Mouse (Mus musculus) neural tube, embryonic 14.5 days (tissue): ENCODE measurements around the gene Lrrc74a. TPM values are rescaled to one million over a fixed set of nuclear protein-coding genes. Genes with fewer than 3 reads are reported as not detected.

Experiments
- ATAC-seq: fragments of 200-750 bp; cut with Nextera tagmentation; 2 replicates; pipeline ENCODE4 v1.8.0; 2017; ENCODE audit warnings: low read depth, mild to moderate bottlenecking, moderate TSS enrichment, moderate library complexity
- H3K27ac ChIP-seq: fragments of 300-500 bp; sonication (generic); 2 replicates; pipeline ENCODE4 v1.5.1; 2014; ENCODE audit warnings: low read depth, mild to moderate bottlenecking, control low read depth, low read length, moderate library complexity, mixed read lengths
- H3K27me3 ChIP-seq: fragments of 300-500 bp; sonication (generic); 2 replicates; pipeline ENCODE4 v1.6.1; 2014; ENCODE audit warnings: low read length; ENCODE audit not compliant: control insufficient read depth, insufficient read depth
- H3K36me3 ChIP-seq: fragments of 300-500 bp; sonication (generic); 2 replicates; pipeline ENCODE4 v1.6.1; 2014; ENCODE audit warnings: low read length, mixed read lengths; ENCODE audit not compliant: control insufficient read depth, insufficient read depth
- H3K4me1 ChIP-seq: fragments of 300-500 bp; sonication (generic); 2 replicates; pipeline ENCODE4 v1.6.1; 2014; ENCODE audit warnings: low read length; ENCODE audit not compliant: control insufficient read depth, insufficient read depth
- H3K4me2 ChIP-seq: fragments of 300-500 bp; sonication (generic); 2 replicates; pipeline ENCODE4 v1.6.1; 2014; ENCODE audit warnings: mild to moderate bottlenecking, low read depth, low read length, control low read depth
- H3K4me3 ChIP-seq: fragments of 300-500 bp; sonication (generic); 2 replicates; pipeline ENCODE4 v1.5.1; 2014; ENCODE audit warnings: low read depth, low read length, control low read depth, mixed read lengths
- H3K9ac ChIP-seq: fragments of 300-500 bp; sonication (generic); replicated peaks from 2 replicates; pipeline ENCODE4 v1.6.1; 2014; ENCODE audit warnings: low read depth, mild to moderate bottlenecking, control low read depth, low read length, mixed read lengths
- H3K9me3 ChIP-seq: fragments of 300-500 bp; sonication (generic); 2 replicates; pipeline ENCODE4 v1.6.1; 2016; ENCODE audit warnings: low read length; ENCODE audit not compliant: control insufficient read depth
- WGBS: fragments of 180-500 bp; shearing (Covaris S2); extraction: QIAGEN DNeasy Blood & Tissue Kit; methylation state at CpG from one replicate; pipeline ENCODE4 v1.1.7; 2014; 5-methylcytosine and 5-hydroxymethylcytosine counted together
- polyA plus RNA-seq: library from polyadenylated mRNA; unstranded; fragments of >200 nt; fragmentation: Nextera tagmentation; extraction: Ambion mirVana; gene quantifications from 2 replicates; pipeline ENCODE4 v1.2.1, GENCODE M21; 2014

Gene Lrrc74a
- polyA plus RNA-seq, 1 experiment from 2014 or later, result not detected

- H3K9ac ChIP-seq, result no peak overlapping the region
- no peaks in the 10 kb centered on the region for H3K4me1 ChIP-seq
- no peak overlapping the region for H3K4me2 ChIP-seq
- H3K27ac ChIP-seq, result no peak overlapping the region
- peaks cover 39% of the 10 kb centered on the region for H3K36me3 ChIP-seq
- H3K9me3 ChIP-seq, result no peaks in the 10 kb centered on the region
- ATAC-seq, result no peak
- no peaks in the 10 kb centered on the region for H3K27me3 ChIP-seq
- no peak overlapping the region for H3K4me3 ChIP-seq
These were observed 40.8 kb upstream of the Lrrc74a start for GRCm38 (mm10) chr12:86693389-86693788.

- Histone ChIP-seq H3K36me3 (peaks cover 31% of the 10 kb centered on the region), H3K9ac (no peak overlapping the region), H3K9me3 (no peaks in the 10 kb centered on the region), H3K27me3 (no peaks in the 10 kb centered on the region), H3K4me3 (no peak overlapping the region), H3K4me1 (no peaks in the 10 kb centered on the region), H3K4me2 (no peak overlapping the region), H3K27ac (no peak overlapping the region)
- WGBS, result 95% methylated on average over 1 of the region's 1 CpGs
- ATAC-seq, result no peak
These were observed 39.7 kb upstream of the Lrrc74a start for GRCm38 (mm10) chr12:86694441-86694840.

DNA sequence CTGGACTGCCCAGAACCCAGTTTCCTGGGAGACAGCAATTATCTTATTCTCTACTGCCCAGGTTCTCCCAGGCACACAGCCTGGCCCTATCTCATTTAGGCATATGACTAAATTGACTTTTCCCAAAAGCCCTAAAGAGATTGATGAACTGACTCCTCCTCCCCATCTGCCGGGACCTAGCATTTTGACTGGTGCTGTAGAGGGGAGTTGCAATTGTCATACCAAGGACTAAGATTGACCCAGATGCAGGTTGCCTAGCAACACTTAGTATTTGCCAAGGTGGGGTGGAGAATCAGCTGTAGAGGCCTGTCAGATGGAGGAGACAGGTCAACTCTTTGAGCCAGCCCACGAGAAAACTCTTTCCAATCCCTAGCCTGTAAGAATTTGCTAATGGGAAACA lies 36.2 kb upstream of the Lrrc74a start:
- 39% methylated on average over 2 of the region's 2 CpGs for WGBS
- H3K27ac ChIP-seq, result no peak overlapping the region
- H3K4me1 ChIP-seq, result peaks cover 5% of the 10 kb centered on the region; the same call in 1 of the 2 replicates
- H3K36me3 ChIP-seq, result peaks cover 10% of the 10 kb centered on the region; the same call in 1 of the 2 replicates
- H3K4me3 ChIP-seq, result no peak overlapping the region
- H3K9ac ChIP-seq, result no peak overlapping the region
- H3K4me2 ChIP-seq, result no peak overlapping the region
- ATAC-seq, result no peak
- no peaks in the 10 kb centered on the region for H3K9me3 ChIP-seq
- no peaks in the 10 kb centered on the region for H3K27me3 ChIP-seq

DNA sequence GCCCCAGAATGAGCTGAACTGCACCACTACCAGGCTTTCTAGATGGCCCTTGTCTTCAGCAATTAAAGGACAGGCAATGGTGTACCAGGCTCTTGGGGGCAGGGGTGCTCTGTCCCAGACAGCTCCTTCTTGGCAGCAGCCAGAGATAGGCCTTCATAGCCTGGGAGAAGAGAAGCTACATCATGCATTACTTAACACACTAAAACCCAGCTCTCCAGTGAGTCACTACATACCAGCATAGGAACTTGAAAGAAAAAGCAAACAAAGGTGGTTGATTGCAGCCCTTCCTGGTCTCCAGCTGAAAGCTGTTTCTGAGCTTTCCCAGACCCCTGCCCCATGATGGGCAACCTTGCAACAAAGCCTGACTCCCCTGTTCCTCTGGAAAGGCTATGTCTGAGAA lies 35.6 kb upstream of the Lrrc74a start:
- Histone ChIP-seq H3K4me2 (no peak overlapping the region), H3K9me3 (no peaks in the 10 kb centered on the region), H3K9ac (no peak overlapping the region), H3K27me3 (no peaks in the 10 kb centered on the region), H3K36me3 (peaks cover 10% of the 10 kb centered on the region; the same call in 1 of the 2 replicates), H3K4me3 (no peak overlapping the region), H3K27ac (peak overlapping the region; percentile 10; the same call in 1 of the 2 replicates), H3K4me1 (peaks cover 5% of the 10 kb centered on the region; the same call in 1 of the 2 replicates)
- ATAC-seq, result no peak

DNA sequence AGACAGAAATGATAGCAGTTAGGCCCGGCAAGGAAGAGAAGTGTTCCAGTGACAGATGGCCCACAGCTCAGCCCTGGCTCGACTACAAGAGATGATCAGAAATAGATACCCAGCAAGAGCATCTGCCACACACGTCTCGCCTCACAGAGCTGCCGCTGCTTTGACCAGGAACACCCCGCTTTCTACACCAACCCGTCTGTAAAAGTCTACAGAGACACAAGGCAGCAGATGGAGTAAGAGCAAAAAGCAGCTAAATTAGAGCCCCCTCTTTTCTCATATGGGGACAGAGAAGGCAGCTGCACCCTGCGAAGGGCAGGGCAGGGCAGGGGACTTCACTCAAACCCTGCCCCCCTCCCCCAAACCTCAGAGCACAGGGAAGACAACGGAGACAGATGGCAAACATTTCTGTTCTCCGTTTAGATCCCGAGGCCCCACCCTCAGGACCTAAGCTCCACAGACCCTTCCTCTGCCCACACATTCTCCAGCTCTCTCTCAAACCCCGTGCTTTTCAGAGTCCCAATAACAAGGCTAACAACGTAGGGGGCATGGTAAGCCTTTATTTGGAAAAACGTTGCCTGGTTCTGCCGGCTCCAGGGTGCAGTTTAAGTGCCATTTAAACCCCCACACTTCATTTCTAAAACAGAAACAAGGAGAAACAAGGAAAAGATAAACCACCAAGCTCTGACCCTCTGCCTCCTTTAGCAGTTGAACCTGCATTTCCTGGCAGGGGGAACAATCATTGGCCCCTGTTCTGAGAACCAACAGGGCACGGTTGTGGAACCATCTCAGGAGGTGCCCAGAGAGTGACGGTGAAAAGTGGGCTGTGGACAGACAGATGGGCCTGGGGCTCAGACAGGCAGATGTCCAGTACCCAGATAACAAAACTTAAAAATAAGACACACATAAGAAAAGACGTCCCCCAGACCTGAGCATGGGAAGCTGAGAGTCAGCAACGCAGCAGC lies 33.9 kb upstream of the Lrrc74a start:
- H3K4me2 ChIP-seq, result 0 out of 2 replicates have a peak overlapping the region, but pooled peaks have one; percentile 14
- H3K27me3 ChIP-seq, result no peaks in the 10 kb centered on the region

DNA sequence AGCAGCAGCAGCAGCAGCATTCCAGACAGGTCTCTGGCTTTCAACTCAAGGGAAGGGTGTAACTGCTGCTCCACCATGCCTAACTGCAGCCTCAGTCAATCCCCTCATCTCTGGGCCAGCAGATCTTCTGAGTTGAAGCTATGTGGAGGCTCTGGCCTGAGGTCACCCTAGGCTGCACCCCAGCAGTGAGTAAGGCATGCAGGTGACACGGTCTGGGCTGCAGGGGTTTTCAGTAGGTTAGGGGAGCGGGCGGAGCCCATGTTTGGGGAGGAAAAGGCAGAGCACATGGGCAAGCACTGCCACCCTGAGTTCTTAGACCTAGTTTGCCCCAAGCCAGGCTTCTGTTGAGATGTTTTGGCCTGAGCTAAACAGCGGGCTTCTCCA lies 33.2 kb upstream of the Lrrc74a start:
- no peak overlapping the region for H3K9ac ChIP-seq
- H3K27me3 ChIP-seq, result no peaks in the 10 kb centered on the region
- no peak overlapping the region for H3K4me2 ChIP-seq
- no peaks in the 10 kb centered on the region for H3K9me3 ChIP-seq
- peak overlapping the region; percentile 70 for H3K27ac ChIP-seq
- H3K4me1 ChIP-seq, result peaks cover 5% of the 10 kb centered on the region; the same call in 1 of the 2 replicates
- 72% methylated on average over 4 of the region's 4 CpGs for WGBS
- no peak for ATAC-seq
- H3K4me3 ChIP-seq, result no peak overlapping the region
- no peaks in the 10 kb centered on the region for H3K36me3 ChIP-seq

More for the DNA sequence above, 33.9 kb upstream of the Lrrc74a start:
- ATAC-seq, result peak; percentile 62
- no peaks in the 10 kb centered on the region for H3K9me3 ChIP-seq
- H3K4me3 ChIP-seq, result no peak overlapping the region
- H3K36me3 ChIP-seq, result no peaks in the 10 kb centered on the region
- 23% methylated on average over 19 of the region's 19 CpGs for WGBS
- peaks cover 5% of the 10 kb centered on the region; the same call in 1 of the 2 replicates for H3K4me1 ChIP-seq
- H3K9ac ChIP-seq, result peak overlapping the region; percentile 21; the same call in 1 of the 2 replicates
- peak overlapping the region; percentile 70 for H3K27ac ChIP-seq

DNA sequence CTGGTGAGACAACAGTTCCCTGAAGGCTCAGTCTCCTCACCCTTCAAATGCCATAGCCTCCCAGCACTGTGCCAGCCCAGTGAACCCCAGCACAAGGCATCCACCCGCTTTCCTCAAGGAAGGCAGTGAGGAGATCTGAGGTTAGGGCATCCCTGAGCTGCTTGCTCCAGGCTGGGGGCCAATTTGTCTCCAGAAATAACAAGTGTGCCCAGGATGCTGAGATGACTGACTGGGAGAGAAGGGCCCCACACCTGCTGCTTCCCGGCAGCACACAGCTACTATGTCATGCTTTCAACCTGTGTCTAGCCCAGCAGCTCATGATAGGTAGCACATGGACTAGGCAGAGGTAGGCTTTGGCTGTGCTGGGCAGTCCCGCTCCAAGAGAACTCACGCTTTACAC lies 32.7 kb upstream of the Lrrc74a start:
- Histone ChIP-seq H3K27ac (no peak overlapping the region; the same call in 1 of the 2 replicates), H3K9me3 (no peaks in the 10 kb centered on the region), H3K9ac (no peak overlapping the region), H3K4me1 (peaks cover 5% of the 10 kb centered on the region; the same call in 1 of the 2 replicates), H3K4me3 (no peak overlapping the region), H3K27me3 (no peaks in the 10 kb centered on the region), H3K36me3 (no peaks in the 10 kb centered on the region), H3K4me2 (no peak overlapping the region)
- WGBS, result 88% methylated on average over 4 of the region's 4 CpGs
- ATAC-seq, result no peak

GRCm38 (mm10) chr12:86702690-86703089 lies 31.5 kb upstream of the Lrrc74a start:
- Histone ChIP-seq H3K9me3 (no peaks in the 10 kb centered on the region), H3K4me3 (no peak overlapping the region), H3K27ac (no peak overlapping the region), H3K4me1 (peaks cover 5% of the 10 kb centered on the region; the same call in 1 of the 2 replicates), H3K4me2 (no peak overlapping the region), H3K36me3 (no peaks in the 10 kb centered on the region), H3K27me3 (no peaks in the 10 kb centered on the region), H3K9ac (no peak overlapping the region)
- 84% methylated on average over 3 of the region's 3 CpGs for WGBS
- ATAC-seq, result no peak

DNA sequence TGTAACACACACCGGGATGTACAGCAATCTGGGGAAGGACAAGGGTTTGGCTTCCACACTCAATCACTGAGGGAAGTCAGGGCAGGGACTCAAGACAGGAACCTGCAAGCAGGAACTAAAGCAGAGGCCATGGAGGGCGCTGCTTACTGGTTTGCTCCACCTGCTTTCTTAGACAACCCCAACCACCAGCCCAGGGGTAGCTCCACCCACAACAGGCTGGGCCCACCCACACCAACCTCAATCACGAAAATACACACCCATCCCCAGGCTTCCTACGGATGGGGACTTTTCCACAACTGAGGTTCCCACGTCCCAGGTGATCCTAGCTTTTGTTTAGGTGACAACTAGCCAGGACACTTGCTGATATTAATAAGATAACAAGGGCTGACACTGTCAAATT lies 28.3 kb upstream of the Lrrc74a start:
- WGBS, result 79% methylated on average over 5 of the region's 5 CpGs
- Histone ChIP-seq H3K36me3 (no peaks in the 10 kb centered on the region), H3K9me3 (no peaks in the 10 kb centered on the region), H3K4me2 (no peak overlapping the region), H3K4me1 (no peaks in the 10 kb centered on the region), H3K9ac (no peak overlapping the region), H3K27ac (no peak overlapping the region), H3K27me3 (no peaks in the 10 kb centered on the region), H3K4me3 (no peak overlapping the region)
- no peak for ATAC-seq
